Mouse (Mus musculus) liver, adult 2 months (tissue): ENCODE data around the gene Ptprh. TPM values are rescaled to one million over a fixed set of nuclear protein-coding genes. Genes with fewer than 3 reads are reported as not detected.

ENCODE experiments used
- DNase-seq: peaks from one replicate; pipeline ENCODE4 v3.0.0-alpha.2; 2011; ENCODE audit warnings: low read depth, low spot score; ENCODE audit errors: extremely low read depth
- H3K27ac ChIP-seq: fragments of 200-500 bp; replicated peaks from 2 replicates; pipeline ENCODE4 v1.5.1; 2012; ENCODE audit warnings: low read depth, mild to moderate bottlenecking, control low read depth, inconsistent platforms, low read length; ENCODE audit not compliant: insufficient read depth
- H3K27me3 ChIP-seq: fragments of 200-500 bp; 2 replicates; pipeline ENCODE4 v1.6.1; 2012; ENCODE audit warnings: mild to moderate bottlenecking, moderate library complexity, low read length, inconsistent platforms; ENCODE audit not compliant: control insufficient read depth, insufficient read depth
- H3K36me3 ChIP-seq: fragments of 200-500 bp; 2 replicates; pipeline ENCODE4 v1.6.1; 2012; ENCODE audit warnings: low read length, inconsistent platforms; ENCODE audit not compliant: control insufficient read depth, insufficient read depth
- H3K4me1 ChIP-seq: fragments of 200-500 bp; 2 replicates; pipeline ENCODE4 v1.6.1; 2011; ENCODE audit warnings: low read length; ENCODE audit not compliant: control insufficient read depth, insufficient read depth
- H3K4me3 ChIP-seq: fragments of 200-500 bp; 2 replicates; pipeline ENCODE4 v1.5.1; 2011; ENCODE audit warnings: low read depth, mild to moderate bottlenecking, control low read depth, low read length, moderate library complexity; ENCODE audit not compliant: insufficient read depth
- H3K79me2 ChIP-seq: fragments of 200-500 bp; 2 replicates; pipeline ENCODE4 v1.6.1; 2012; ENCODE audit warnings: inconsistent platforms, mild to moderate bottlenecking, low read length, moderate library complexity; ENCODE audit not compliant: control insufficient read depth, insufficient read depth
- H3K9ac ChIP-seq: fragments of 200-500 bp; 2 replicates; pipeline ENCODE4 v1.6.1; 2012; ENCODE audit warnings: low read depth, mild to moderate bottlenecking, control low read depth, inconsistent platforms, low read length
- CTCF ChIP-seq: fragments of 200-500 bp; IDR thresholded peaks from 2 replicates; pipeline ENCODE4 v1.5.1; 2011; ENCODE audit warnings: low read depth, low read length, control low read depth
- POLR2A ChIP-seq: fragments of 200-500 bp; IDR thresholded peaks from 2 replicates; pipeline ENCODE4 v1.6.1; 2011; ENCODE audit warnings: low read length, control low read depth; ENCODE audit not compliant: insufficient read depth; ENCODE audit errors: extremely low read depth
- WGBS: fragments of 180-500 bp; shearing (Covaris S2); methylation state at CpG from one replicate; pipeline ENCODE4 v1.1.7; 2018; 5-methylcytosine and 5-hydroxymethylcytosine counted together
- polyA plus RNA-seq: library from polyadenylated mRNA; depleted of rRNA; stranded (reverse); fragments of >200 nt; gene quantifications from 2 replicates; pipeline ENCODE4 v1.2.3, GENCODE M21; 2012
- total RNA-seq: library from RNA; depleted of rRNA; stranded (reverse); fragments of >200 nt; gene quantifications from 2 replicates; pipeline ENCODE4 v1.2.3, GENCODE M21; 2014

The Ptprh gene
- total and polyA plus RNA-seq, 2 experiments, result 0.18 TPM; not detected in 1

DNA sequence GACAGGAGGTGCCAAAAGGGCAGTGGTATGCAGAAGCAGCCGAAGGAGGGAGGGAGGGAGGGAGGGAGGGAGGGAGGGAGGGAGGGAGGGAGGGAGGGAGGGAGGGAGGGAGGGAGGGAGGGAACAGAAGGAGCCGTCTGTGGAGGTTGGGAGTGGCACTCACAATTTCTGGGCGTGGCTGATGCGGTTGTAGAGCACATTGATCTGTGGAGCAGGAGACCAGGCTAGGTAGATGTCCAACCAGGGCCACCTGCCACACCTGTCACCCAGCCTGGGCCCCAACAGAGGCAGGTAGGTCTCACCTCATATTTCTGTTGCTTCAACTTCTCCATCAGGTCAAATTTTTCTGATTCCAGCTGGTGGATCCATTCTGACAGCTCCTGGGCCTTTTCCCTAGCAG, 96.6 kb downstream of the Ptprh start:
- H3K27me3 ChIP-seq, result no peaks in the 10 kb centered on the region
- TF ChIP-seq CTCF (no peak), POLR2A (no peak)
- H3K9ac ChIP-seq, result no peak overlapping the region
- H3K4me3 ChIP-seq, result no peak overlapping the region
- no peak for DNase-seq
- no peaks in the 10 kb centered on the region for H3K79me2 ChIP-seq
- WGBS, result 57% methylated on average over 3 of the region's 4 CpGs
- H3K27ac ChIP-seq, result no peak overlapping the region
- no peaks in the 10 kb centered on the region for H3K4me1 ChIP-seq
- no peaks in the 10 kb centered on the region for H3K36me3 ChIP-seq

DNA sequence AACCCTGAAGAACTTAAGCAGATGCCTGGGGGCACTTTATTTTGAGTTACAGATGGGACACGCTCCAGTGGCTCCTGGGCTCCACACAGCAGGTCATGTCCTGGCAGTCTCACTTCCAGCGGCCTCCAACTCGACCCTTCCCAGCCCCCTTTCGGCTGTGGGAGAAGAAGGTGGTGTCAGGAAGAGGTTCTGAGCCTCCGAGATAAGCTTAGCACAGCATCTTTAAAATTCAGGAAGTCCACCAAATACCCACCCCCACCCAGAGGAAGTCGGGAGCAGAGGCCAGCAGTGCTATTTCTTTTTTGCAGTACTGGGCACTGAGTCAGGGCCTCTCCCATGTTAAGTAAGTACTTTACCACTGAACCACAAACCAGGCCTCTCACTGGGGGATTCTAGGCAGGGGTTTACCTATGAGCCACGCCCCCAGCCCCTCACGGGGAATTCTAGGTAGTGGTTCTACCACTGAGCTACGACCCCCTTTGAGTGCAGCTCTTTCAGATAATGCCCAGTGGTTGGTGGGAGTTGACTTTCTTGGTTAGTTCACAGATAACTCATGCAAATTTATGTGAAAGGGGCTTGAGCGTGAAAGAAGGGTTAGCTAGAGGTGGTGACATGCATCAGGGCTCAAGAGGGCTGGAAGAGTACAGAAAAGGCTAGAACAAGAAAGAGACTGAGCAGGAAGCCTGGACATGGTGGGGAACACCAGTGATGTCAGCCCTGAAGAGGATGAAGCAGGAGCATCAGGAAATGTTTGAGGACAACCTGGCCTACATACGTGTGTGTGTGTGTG, 99.0 kb downstream of the Ptprh start:
- no peak overlapping the region for H3K4me3 ChIP-seq
- TF ChIP-seq CTCF (no peak), POLR2A (no peak)
- peaks cover 4% of the 10 kb centered on the region; the same call in 1 of the 2 replicates for H3K4me1 ChIP-seq
- H3K36me3 ChIP-seq, result no peaks in the 10 kb centered on the region
- no peaks in the 10 kb centered on the region for H3K27me3 ChIP-seq
- DNase-seq, result peak; percentile 33
- WGBS, result 71% methylated on average over 11 of the region's 11 CpGs
- no peak overlapping the region for H3K9ac ChIP-seq
- H3K79me2 ChIP-seq, result peaks cover 10% of the 10 kb centered on the region
- H3K27ac ChIP-seq, result peak overlapping the region; percentile 67

DNA sequence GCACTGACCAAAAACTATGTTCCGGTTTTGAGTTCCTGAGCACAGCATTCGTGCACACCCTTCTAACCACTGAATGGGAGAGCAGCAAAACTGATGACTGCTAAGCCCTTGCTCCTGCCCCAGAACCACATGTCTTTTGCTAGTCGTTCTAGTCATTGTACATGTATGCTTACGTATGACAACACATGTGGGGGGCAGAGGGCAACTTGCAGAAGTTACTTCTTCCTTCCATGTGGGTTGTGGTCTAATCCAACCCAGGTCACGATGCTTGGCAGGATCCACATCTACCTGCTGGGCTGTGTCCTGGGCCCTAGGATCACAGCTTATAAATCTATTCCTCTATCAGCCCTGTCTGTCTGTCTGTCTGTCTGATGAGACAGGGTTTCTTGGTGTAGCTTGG, 100.0 kb downstream of the Ptprh start:
- peaks cover 19% of the 10 kb centered on the region for H3K79me2 ChIP-seq
- no peak overlapping the region for H3K9ac ChIP-seq
- peak overlapping the region; percentile 67; the same call in 1 of the 2 replicates for H3K27ac ChIP-seq
- no peaks in the 10 kb centered on the region for H3K36me3 ChIP-seq
- 80% methylated on average over 5 of the region's 5 CpGs for WGBS
- H3K4me1 ChIP-seq, result peaks cover 9% of the 10 kb centered on the region
- H3K27me3 ChIP-seq, result no peaks in the 10 kb centered on the region
- DNase-seq, result no peak
- TF ChIP-seq CTCF (no peak), POLR2A (no peak)
- H3K4me3 ChIP-seq, result no peak overlapping the region

DNA sequence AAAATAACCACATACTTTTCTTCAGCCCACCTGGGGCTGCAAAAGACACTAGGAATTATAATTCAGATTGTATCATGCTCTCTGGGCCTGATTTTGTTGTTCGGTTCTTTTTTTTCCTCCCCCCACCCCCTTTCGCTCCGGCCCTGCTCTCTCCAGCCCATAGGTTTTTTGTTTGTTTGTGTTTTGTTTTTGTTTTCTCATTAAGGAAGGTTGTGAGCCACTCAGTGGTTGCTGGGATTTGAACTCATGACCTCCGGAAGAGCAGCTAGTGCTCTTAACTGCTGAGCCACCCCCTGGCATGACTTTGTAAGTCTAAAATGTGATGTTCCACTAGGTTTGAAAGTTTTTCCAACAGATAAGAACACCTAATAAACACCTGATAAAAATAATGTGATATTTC, 100.7 kb downstream of the Ptprh start:
- Histone ChIP-seq H3K9ac (no peak overlapping the region), H3K4me3 (no peak overlapping the region), H3K27ac (no peak overlapping the region), H3K36me3 (no peaks in the 10 kb centered on the region), H3K4me1 (peaks cover 10% of the 10 kb centered on the region), H3K79me2 (peaks cover 26% of the 10 kb centered on the region), H3K27me3 (no peaks in the 10 kb centered on the region)
- TF ChIP-seq POLR2A (no peak), CTCF (no peak)
- 79% methylated on average over 4 of the region's 4 CpGs for WGBS
- no peak for DNase-seq

DNA sequence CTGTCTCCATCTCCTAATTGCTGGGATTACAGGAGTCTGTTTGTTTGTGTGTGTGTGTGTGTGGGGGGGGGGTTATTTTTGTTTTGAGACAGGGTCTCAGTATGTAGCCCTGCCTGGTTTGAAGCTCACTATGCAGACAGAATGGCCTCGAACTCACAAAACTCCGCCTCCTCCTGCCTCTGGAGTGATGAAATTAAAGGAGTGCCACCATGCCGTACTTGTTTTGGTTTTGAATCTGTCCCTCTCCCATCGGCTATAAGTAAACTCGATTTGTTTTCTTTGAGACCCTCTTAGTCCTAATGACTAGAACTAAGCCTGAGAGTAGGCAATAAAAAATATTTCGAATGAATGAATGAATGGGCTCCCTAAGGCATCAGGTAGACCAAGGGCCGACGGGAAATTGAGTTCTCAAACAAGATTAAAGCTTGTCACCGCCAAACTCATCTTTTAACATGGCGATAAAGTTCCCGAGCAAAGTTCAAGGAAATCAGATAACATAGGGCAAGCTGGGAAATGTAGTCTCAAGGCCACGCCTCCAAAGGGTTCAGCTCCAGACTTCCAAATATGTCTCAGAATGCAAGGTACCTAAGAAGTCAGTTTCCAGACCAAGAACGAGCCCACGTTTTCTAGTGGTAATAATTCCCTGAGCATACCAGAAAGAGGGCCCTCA, 101.3 kb downstream of the Ptprh start:
- peak; percentile 97 for DNase-seq
- Histone ChIP-seq H3K79me2 (peaks cover 27% of the 10 kb centered on the region), H3K4me3 (peak overlapping the region; percentile 40; the same call in 1 of the 2 replicates), H3K27me3 (no peaks in the 10 kb centered on the region), H3K36me3 (no peaks in the 10 kb centered on the region), H3K4me1 (peaks cover 10% of the 10 kb centered on the region), H3K27ac (peak overlapping the region; percentile 90), H3K9ac (no peak overlapping the region)
- WGBS, result 8% methylated on average over 14 of the region's 14 CpGs
- no peak for TF ChIP-seq POLR2A
- no peak for TF ChIP-seq CTCF
